Mouse (Mus musculus): ENCODE data around the gene Capns1.

- TF ChIP-seq CTCF (IDR thresholded peaks at IDR 0.05; ENCODE audit: low read depth, low read length): no peak
- no peak for TF ChIP-seq POLR2A (IDR thresholded peaks at IDR 0.05; ENCODE audit: insufficient read depth, low read length)
Measured at GRCm38 (mm10) chr7:30213881-30214280, 15.3 kb upstream of the Capns1 start.
